Comparison of ENCODE assay signal across 30 mouse cellular contexts in the genomic region with DNA sequence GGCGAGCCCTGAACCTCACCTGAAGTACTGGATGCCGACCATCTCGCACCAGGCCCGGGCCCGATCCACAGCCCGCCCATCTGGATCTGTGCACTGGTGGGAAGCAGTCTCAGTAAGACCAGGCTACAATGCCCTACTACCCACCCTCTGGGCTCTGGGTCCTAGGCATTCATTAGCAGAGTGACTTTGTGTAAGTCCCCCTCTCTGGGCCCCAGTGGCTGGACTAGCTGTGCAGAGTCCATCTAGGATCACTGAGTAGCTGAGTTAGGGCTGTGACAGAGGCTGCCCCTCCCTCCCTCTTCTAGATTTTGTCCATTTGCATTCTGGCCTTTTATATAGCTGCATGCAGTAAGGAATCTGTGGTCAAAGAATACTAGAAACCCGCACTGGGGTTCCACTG. TPM values are rescaled to one million over a fixed set of nuclear protein-coding genes. Genes with fewer than 3 reads are reported as not detected.
DNase-seq lines count a peak whose midpoint lies in the region; ATAC-seq lines count a peak whose summit lies in the region.
"Had no signal": no experiment of that assay in that cellular context is flagged by ENCODE, and none has a peak within 500 bp of the region (broad histone marks: within the 10 kb centered on the region; RNA-seq: fewer than 3 reads in every experiment).

No protein-coding gene starts in this region.

- peaks cover 18% of the 10 kb centered on the region for H3K4me1 ChIP-seq in liver, embryonic 13.5 days (replicated peaks)
- H3K4me1 ChIP-seq in liver, embryonic 12.5 days = peaks cover 7% of the 10 kb centered on the region
- H3K4me1 ChIP-seq in heart, embryonic 12.5 days (replicated peaks) = no peaks in the 10 kb centered on the region
- H3K4me1 ChIP-seq: embryonic facial prominence, embryonic 15.5 days; forebrain, embryonic 12.5 days; limb, embryonic 12.5 days had no signal

- H3K9ac ChIP-seq in liver, embryonic 13.5 days = 0 out of 2 replicates have a peak overlapping the region, but pooled peaks have one; percentile 19
- H3K9ac ChIP-seq in liver, embryonic 12.5 days = no peak overlapping the region
- no peak overlapping the region for H3K9ac ChIP-seq in heart, embryonic 12.5 days
- H3K9ac ChIP-seq: embryonic facial prominence, embryonic 15.5 days; forebrain, embryonic 12.5 days; hindbrain, embryonic 14.5 days; limb, embryonic 12.5 days; liver, postnatal 0 days had no signal

- H3K4me3 ChIP-seq in liver, embryonic 13.5 days (replicated peaks) = no peak overlapping the region
- no peak overlapping the region for H3K4me3 ChIP-seq in liver, embryonic 12.5 days
- no peak overlapping the region for H3K4me3 ChIP-seq in heart, embryonic 12.5 days
- H3K4me3 ChIP-seq: embryonic facial prominence, embryonic 10.5 days; embryonic facial prominence, embryonic 15.5 days; forebrain, embryonic 12.5 days; limb, embryonic 12.5 days had no signal

- H3K27ac ChIP-seq in liver, embryonic 13.5 days = no peak overlapping the region
- no peak overlapping the region for H3K27ac ChIP-seq in liver, embryonic 12.5 days
- H3K27ac ChIP-seq in heart, embryonic 12.5 days (ENCODE audit: poor library complexity, severe bottlenecking) = no peak overlapping the region
- H3K27ac ChIP-seq: embryonic facial prominence, embryonic 10.5 days; embryonic facial prominence, embryonic 15.5 days; forebrain, embryonic 12.5 days; hindbrain, embryonic 14.5 days; limb, embryonic 12.5 days had no signal

- no peak for ATAC-seq in liver, embryonic 13.5 days (ENCODE audit: low read depth)
- ATAC-seq in liver, embryonic 12.5 days = no peak
- no peak for ATAC-seq in heart, embryonic 12.5 days (ENCODE audit: insufficient number of reproducible peaks, low FRiP score)
- ATAC-seq: liver, postnatal 0 days; midbrain, embryonic 16.5 days had no signal

- intact Hi-C loops in left cerebral cortex, postnatal 10 days (cut with DNase I) = no loop called here

- no peaks in the 10 kb centered on the region for H3K9me3 ChIP-seq in liver, embryonic 13.5 days (replicated peaks)
- no peaks in the 10 kb centered on the region for H3K9me3 ChIP-seq in liver, embryonic 12.5 days (replicated peaks)
- H3K9me3 ChIP-seq in heart, embryonic 12.5 days (replicated peaks) = no peaks in the 10 kb centered on the region
- H3K9me3 ChIP-seq: embryonic facial prominence, embryonic 10.5 days; embryonic facial prominence, embryonic 15.5 days; forebrain, embryonic 12.5 days; limb, embryonic 12.5 days had no signal

- 64% methylated on average over 7 of the region's 7 CpGs for WGBS in liver, embryonic 13.5 days (ENCODE audit: insufficient replicate concordance)
- WGBS in liver, embryonic 12.5 days (ENCODE audit: insufficient replicate concordance) = 80% methylated on average over 7 of the region's 7 CpGs
- WGBS in heart, embryonic 12.5 days = 91% methylated on average over 7 of the region's 7 CpGs

- no peaks in the 10 kb centered on the region for H3K27me3 ChIP-seq in liver, embryonic 13.5 days
- H3K27me3 ChIP-seq in liver, embryonic 12.5 days (replicated peaks) = no peaks in the 10 kb centered on the region
- H3K27me3 ChIP-seq in heart, embryonic 12.5 days (replicated peaks) = 0 out of 2 replicates have a peak, but pooled peaks cover 5% of the 10 kb centered on the region
- H3K27me3 ChIP-seq: embryonic facial prominence, embryonic 15.5 days; forebrain, embryonic 12.5 days; limb, embryonic 12.5 days had no signal

- no peak for DNase-seq in liver, embryonic 13.5 days
- DNase-seq in kidney, adult 9 months = peak; percentile 60
- DNase-seq in kidney, postnatal 14 days = peak; percentile 65
- no peak for DNase-seq in left cerebral cortex, postnatal 10 days (ENCODE audit: extremely low spot score in 1 of 2, low spot score in 2 of 2)
- DNase-seq in adrenal gland, postnatal 36 days = no peak
- DNase-seq: adrenal gland, adult 2 months; cerebellum, adult 2 months; gastrocnemius, postnatal 10 days; layer of hippocampus, adult 9-11 months; liver, postnatal 0 days; lung, postnatal 36 days; right cerebral cortex, adult 18-20 months; spleen, adult 18-20 months; thymus, adult 18-20 months; thymus, postnatal 36 days had no signal

- H3K36me3 ChIP-seq in liver, embryonic 13.5 days = peaks cover 38% of the 10 kb centered on the region
- H3K36me3 ChIP-seq in liver, embryonic 12.5 days = peaks cover 53% of the 10 kb centered on the region
- peaks cover 23% of the 10 kb centered on the region for H3K36me3 ChIP-seq in heart, embryonic 12.5 days
- H3K36me3 ChIP-seq: forebrain, embryonic 12.5 days had no signal

- no peak overlapping the region for H3K4me2 ChIP-seq in liver, embryonic 13.5 days
- no peak overlapping the region for H3K4me2 ChIP-seq in liver, embryonic 12.5 days
- no peak overlapping the region for H3K4me2 ChIP-seq in heart, embryonic 12.5 days
- H3K4me2 ChIP-seq: embryonic facial prominence, embryonic 15.5 days; forebrain, embryonic 12.5 days; hindbrain, embryonic 14.5 days; limb, embryonic 12.5 days; midbrain, embryonic 11.5 days had no signal

RNA-seq across cellular contexts. Expression of gene Baiap2l2, which starts 1.8 kb away (rescaled TPM):
- polyA plus RNA-seq in liver, embryonic 13.5 days (2015; fragmentation: Nextera tagmentation; extraction: Ambion mirVana) = 1.8 and 2.3 TPM in 2 replicates
- polyA plus RNA-seq in liver, embryonic 12.5 days (2016; fragmentation: Nextera tagmentation; extraction: Ambion mirVana) = 1.2 and 1.4 TPM in 2 replicates
- total RNA-seq in left cerebral cortex, postnatal 10 days (2021) = 1 to 10 TPM; 7.0 to 9.1 TPM
- total RNA-seq in adrenal gland, postnatal 36 days (2021) = not detected
- 9.3 and 11.9 TPM in 2 replicates for polyA plus RNA-seq in heart, embryonic 12.5 days (2016; fragmentation: Nextera tagmentation; extraction: Ambion mirVana)
- total RNA-seq: liver, adult 2 months; megakaryocyte, adult 5-6 weeks; neutrophil, adult 5-6 weeks had no signal

RNA-seq across cellular contexts. Expression of gene Slc16a8, which starts 32.5 kb away (rescaled TPM):
- polyA plus RNA-seq in liver, embryonic 13.5 days (2015; fragmentation: Nextera tagmentation; extraction: Ambion mirVana) = not detected in 2 replicates
- not detected in 2 replicates for polyA plus RNA-seq in liver, embryonic 12.5 days (2016; fragmentation: Nextera tagmentation; extraction: Ambion mirVana)
- total RNA-seq in left cerebral cortex, postnatal 10 days (2021) = under 1 TPM in 1 of 2 experiments, not detected in 1; 0.19 TPM
- total RNA-seq in adrenal gland, postnatal 36 days (2021) = not detected
- 0.36 and 0.65 TPM in 2 replicates for polyA plus RNA-seq in heart, embryonic 12.5 days (2016; fragmentation: Nextera tagmentation; extraction: Ambion mirVana)
- total RNA-seq: adrenal gland, adult 2 months; hematopoietic stem cell, adult 5-6 weeks; liver, adult 2 months; megakaryocyte, adult 5-6 weeks; neutrophil, adult 5-6 weeks had no signal
- polyA plus RNA-seq: cortical plate, adult 2 months; liver, adult 2 months; liver, postnatal 0 days; neural tube, embryonic 11.5 days had no signal

RNA-seq across cellular contexts. Expression of gene Pla2g6, which starts 41.1 kb away (rescaled TPM):
- polyA plus RNA-seq in liver, embryonic 13.5 days (2015; fragmentation: Nextera tagmentation; extraction: Ambion mirVana) = 11.4 and 14.9 TPM in 2 replicates
- polyA plus RNA-seq in liver, embryonic 12.5 days (2016; fragmentation: Nextera tagmentation; extraction: Ambion mirVana) = 16.8 and 17.3 TPM in 2 replicates
- total RNA-seq in left cerebral cortex, postnatal 10 days (2021) = 10 to 100 TPM; 21.9 to 22.3 TPM
- 10 to 100 TPM; 25.1 to 30.8 TPM for total RNA-seq in adrenal gland, postnatal 36 days (2021)
- polyA plus RNA-seq in heart, embryonic 12.5 days (2016; fragmentation: Nextera tagmentation; extraction: Ambion mirVana) = 12.1 and 14.4 TPM in 2 replicates

RNA-seq across cellular contexts. Expression of gene Gm49486, which starts 57.9 kb away (rescaled TPM):
- not detected in 2 replicates for polyA plus RNA-seq in liver, embryonic 13.5 days (2015; fragmentation: Nextera tagmentation; extraction: Ambion mirVana)
- 0.07 TPM in 1 of 2 replicates, not detected in the other for polyA plus RNA-seq in liver, embryonic 12.5 days (2016; fragmentation: Nextera tagmentation; extraction: Ambion mirVana)
- total RNA-seq in left cerebral cortex, postnatal 10 days (2021) = 1 to 10 TPM; 1.3 to 1.8 TPM
- total RNA-seq in adrenal gland, postnatal 36 days (2021) = under 1 TPM in 1 of 2 experiments, not detected in 1; 0.13 TPM
- 0.49 and 1.0 TPM in 2 replicates for polyA plus RNA-seq in heart, embryonic 12.5 days (2016; fragmentation: Nextera tagmentation; extraction: Ambion mirVana)
- total RNA-seq: adrenal gland, adult 2 months; hematopoietic stem cell, adult 5-6 weeks; liver, adult 2 months had no signal
- polyA plus RNA-seq: adrenal gland, adult 2 months; liver, adult 2 months had no signal

RNA-seq across cellular contexts. Expression of gene Pick1, which starts 58.1 kb away (rescaled TPM):
- 10.5 and 10.6 TPM in 2 replicates for polyA plus RNA-seq in liver, embryonic 13.5 days (2015; fragmentation: Nextera tagmentation; extraction: Ambion mirVana)
- 16.1 and 17.1 TPM in 2 replicates for polyA plus RNA-seq in liver, embryonic 12.5 days (2016; fragmentation: Nextera tagmentation; extraction: Ambion mirVana)
- total RNA-seq in left cerebral cortex, postnatal 10 days (2021) = 10 to 100 TPM; 53.9 to 59.1 TPM
- total RNA-seq in adrenal gland, postnatal 36 days (2021) = 10 to 100 TPM; 17.7 to 18.1 TPM
- 33.8 and 37.6 TPM in 2 replicates for polyA plus RNA-seq in heart, embryonic 12.5 days (2016; fragmentation: Nextera tagmentation; extraction: Ambion mirVana)

Comparison
In these comparisons a context has a peak if more than half of its experiments do, and no peak if none do; other contexts are left out.
1. DNase-seq: peak in kidney, adult 9 months (single experiment) and kidney, postnatal 14 days (single experiment); none in liver, embryonic 13.5 days (single experiment), left cerebral cortex, postnatal 10 days (0 of 2) and adrenal gland, postnatal 36 days (0 of 2).